Mouse (Mus musculus) left cerebral cortex, adult 9 months (tissue): ENCODE measurements at regions not wholly inside any gene's neighbourhood (a gene's known extent, or its start where the extent isn't known, plus 50 kb on each side); places are given as distances from the start of the nearest gene placed in this dataset.
"Not testable (repeated sequence)": the region's sequence is repeated elsewhere in the genome, so short reads cannot be mapped to it uniquely, and the experiment has no call there.

Experiments
- DNase-seq, 2 experiments: peaks; one replicate each; pipeline ENCODE4 v3.0.0; 2022; ENCODE audit warnings: low spot score in 2 of 2

DNA sequence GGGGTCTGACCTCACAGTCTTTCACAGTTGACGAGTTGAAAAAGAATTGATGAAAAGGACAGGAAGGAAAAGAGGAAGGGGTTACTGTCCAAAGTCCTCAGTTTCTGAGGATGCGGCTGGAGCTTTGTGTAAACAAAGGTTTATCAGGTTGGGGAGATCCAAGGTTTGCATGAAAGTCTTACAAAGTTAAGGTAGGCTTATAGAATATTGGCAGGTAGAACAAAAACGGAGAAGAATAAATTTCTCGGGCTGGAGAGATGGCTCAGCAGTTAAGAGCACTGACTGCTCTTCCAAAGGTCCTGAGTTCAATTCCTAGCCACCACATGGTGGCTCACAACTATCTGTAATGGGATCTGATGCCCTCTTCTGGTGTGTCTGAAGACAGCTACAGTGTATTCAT is 60.9 kb upstream of the Acpp start:
- DNase-seq, result not testable (repeated sequence)

- no peak for DNase-seq
These were observed 50.3 kb upstream of the Acpp start for GRCm38 (mm10) chr9:104387805-104388204.
